Mouse (Mus musculus) gastrocnemius, adult 18-20 months (tissue): ENCODE results near the gene Camsap2. TPM values are rescaled to one million over a fixed set of nuclear protein-coding genes. Genes with fewer than 3 reads are reported as not detected.

Experiments
- DNase-seq: peaks from one replicate; pipeline ENCODE4 v3.0.0; 2021; ENCODE audit warnings: low spot score
- total RNA-seq, 2 experiments: library from RNA; stranded (reverse); gene quantifications; 2 replicates each; pipeline ENCODE4 v1.2.3; 2021

Camsap2 gene
- total RNA-seq, 2 experiments from 2014 or later = 9.0 to 10.0 TPM

DNA sequence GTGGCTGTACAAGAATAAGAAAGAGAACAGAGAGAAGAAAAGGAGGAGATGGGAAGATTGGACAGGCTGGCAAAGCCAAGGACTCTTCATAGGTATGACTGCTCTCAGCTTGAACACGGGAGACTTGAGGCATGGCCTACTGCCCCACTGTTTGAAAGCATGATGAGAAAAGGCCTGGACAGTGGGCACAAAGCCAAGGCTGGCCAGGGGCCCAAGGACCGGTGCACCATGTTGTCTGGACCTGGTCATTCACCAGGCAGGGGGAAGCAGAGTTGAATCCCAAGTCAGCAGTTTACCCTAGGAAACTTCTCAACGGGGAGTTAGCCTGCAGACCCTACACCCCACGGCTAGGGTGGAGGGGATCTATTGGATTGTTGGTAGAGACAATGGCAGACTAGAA, 118.0 kb downstream of the Camsap2 start:
- no peak for DNase-seq

DNA sequence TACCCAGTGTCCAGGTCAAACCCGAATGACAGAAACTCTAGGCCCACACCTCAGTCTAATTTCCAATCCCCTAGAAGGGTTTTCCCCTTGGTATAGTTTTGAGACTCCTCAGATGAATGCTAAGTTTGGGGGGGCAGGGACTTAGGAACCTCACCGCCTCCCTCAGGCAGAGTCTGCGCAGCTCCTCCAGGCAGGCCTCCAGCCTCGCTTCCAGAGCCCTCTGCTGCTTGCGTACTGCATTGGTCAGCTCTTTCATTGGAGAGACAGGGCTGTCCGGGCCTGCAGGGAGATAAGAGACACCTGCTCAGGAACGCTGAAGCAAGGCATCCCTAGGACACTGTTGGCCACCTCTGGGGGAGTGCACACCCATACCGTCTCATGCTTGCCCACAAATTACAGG, 119.3 kb downstream of the Camsap2 start:
- DNase-seq = no peak

DNA sequence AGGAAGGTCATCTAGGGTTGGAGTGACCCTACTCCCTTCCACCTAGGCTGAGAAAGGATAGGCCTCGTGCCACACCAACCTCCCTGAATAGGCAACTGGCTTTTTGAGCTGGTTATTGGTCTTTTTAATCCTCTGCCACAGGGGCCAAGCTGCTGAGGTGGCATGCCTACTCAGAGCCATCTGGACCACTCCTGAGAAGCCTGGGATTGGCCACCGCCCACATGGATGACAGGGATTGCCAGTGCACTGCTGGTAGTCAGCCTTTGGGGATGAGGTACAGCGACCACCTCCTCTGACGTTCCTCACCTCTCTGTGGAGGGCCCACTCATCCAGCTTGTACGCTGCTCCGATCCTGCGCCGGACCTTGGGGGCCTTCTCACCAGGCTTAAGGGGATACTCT, 120.1 kb downstream of the Camsap2 start:
- no peak for DNase-seq

DNA sequence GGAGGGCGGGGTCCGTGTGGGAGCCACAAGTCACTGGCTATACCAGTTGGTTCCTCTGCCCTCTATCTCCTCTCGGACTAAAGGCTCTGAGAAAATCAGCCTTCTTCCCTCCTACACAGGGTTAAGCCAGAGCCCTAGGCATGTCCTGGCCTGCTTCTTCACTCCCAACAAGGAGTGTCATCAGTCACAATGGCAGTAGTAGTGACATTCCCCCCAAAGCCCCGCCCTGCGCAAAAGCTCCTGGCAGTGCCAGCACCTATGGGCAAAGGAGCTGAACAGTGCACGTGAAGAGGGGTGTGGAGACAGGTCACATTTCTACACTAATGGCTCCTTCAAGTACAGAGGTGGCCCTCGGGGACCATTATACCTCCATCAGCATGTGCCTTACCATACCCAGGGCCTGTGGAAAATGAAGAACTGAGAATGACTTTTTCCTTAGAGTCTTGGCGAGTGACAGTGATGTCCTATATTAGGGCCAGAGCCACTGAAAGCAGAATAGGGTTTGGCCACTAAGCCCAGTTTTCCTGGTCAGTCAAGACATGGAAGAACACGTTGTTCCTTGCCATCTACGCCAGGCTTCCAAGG, 122.1 kb downstream of the Camsap2 start:
- DNase-seq = no peak

DNA sequence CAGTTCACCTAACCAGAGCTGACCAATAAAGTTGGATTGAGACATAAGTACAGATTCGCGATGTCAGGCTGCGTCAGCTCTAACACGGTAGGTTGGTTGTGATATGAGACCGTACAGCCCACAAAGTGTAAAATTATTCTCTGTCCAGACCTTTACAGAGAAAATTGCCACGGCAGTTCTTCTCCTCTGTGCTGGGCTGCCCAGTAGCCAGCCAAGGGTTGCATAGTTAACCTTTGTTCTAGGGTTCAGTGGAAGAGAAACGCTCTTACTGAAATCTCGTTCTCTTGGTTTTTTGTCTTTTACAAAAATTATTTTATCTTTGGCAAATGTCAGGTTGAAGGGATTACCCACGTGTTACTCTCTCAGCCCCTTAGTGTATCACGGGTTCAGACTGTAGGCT, 123.5 kb downstream of the Camsap2 start:
- no peak for DNase-seq

DNA sequence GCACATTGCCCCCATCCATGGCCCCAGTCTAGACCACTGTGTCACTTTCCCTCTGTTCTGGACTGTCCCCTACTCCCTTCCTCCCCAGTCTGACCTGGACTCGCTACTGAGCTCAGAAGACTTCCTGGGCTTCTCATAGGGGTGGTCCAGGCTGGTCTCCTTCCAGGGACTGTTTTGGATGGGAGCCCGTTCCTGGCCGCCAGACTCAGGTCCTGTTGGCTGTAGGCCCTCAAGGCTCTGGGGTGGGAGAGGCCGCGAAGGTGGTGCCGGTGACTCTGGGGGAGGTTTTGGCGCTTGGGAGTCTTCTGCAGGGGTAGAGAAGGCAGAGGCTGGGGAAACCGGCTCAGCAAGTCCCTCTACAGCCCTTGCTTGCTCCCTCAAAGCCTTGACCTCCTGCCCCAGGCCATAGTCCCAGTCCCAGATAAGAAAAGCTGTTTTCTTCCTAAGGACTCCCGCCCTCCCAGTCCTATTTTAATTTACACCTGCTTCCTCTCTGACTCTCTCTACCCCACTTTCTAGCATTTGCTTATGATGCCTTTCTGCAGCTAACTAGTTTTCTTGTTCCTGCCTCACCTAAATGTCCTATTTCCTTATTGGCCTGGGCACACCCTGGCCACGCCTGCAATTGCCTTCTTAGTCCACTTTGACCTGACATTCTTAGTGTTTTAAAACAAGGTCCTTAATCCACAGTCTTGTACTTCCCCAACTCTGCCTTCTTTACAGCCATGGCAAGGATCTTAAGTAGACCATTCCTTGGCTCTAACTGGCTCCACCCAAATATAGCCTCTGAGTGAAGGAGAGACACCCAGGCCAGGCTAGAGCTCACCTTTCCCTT, 125.7 kb downstream of the Camsap2 start:
- DNase-seq = no peak

Other genes starting within 250 kb of the Camsap2 start
- gene Kif21b, start 214.7 kb downstream of the Camsap2 start, total RNA-seq = under 1 TPM; 0.53 to 0.74 TPM
- gene Mroh3, start 133.3 kb downstream of the Camsap2 start, total RNA-seq = not detected
- not detected for gene Inava, start 111.8 kb downstream of the Camsap2 start, total RNA-seq
- gene Gpr25, start 85.2 kb downstream of the Camsap2 start, total RNA-seq = not detected
- gene Ddx59, start 69.2 kb upstream of the Camsap2 start, total RNA-seq = 10 to 100 TPM; 20.0 to 20.7 TPM
- under 1 TPM; 0.02 to 0.09 TPM for gene Kif14, start 120.2 kb upstream of the Camsap2 start, total RNA-seq